Mouse (Mus musculus): ENCODE data around the gene Etv6. TPM values are rescaled to one million over a fixed set of nuclear protein-coding genes. Genes with fewer than 3 reads are reported as not detected.

The Etv6 gene
- polyA plus RNA-seq, 1 experiment, result 23.4 TPM

GRCm38 (mm10) chr6:134128594-134128993 lies 93.1 kb downstream of the Etv6 start:
- Histone ChIP-seq H3K27ac (ENCODE audit: insufficient read depth, low read depth, low read length) (no peak overlapping the region), H3K4me1 (ENCODE audit: control insufficient read depth, insufficient read depth, low read length) (peaks cover 28% of the 10 kb centered on the region), H3K4me3 (ENCODE audit: insufficient read depth, low read length) (no peak overlapping the region)
- TF ChIP-seq POLR2A (IDR thresholded peaks at IDR 0.05; ENCODE audit: borderline replicate concordance, low read depth, low read length) (no peak), CTCF (IDR thresholded peaks at IDR 0.05; ENCODE audit: low read depth, low read length) (no peak)

GRCm38 (mm10) chr6:134129848-134130247 lies 94.3 kb downstream of the Etv6 start:
- H3K27ac ChIP-seq (ENCODE audit: insufficient read depth, low read depth, low read length), result no peak overlapping the region
- peaks cover 36% of the 10 kb centered on the region for H3K4me1 ChIP-seq (ENCODE audit: control insufficient read depth, insufficient read depth, low read length)
- H3K4me3 ChIP-seq (ENCODE audit: insufficient read depth, low read length), result no peak overlapping the region
- TF ChIP-seq POLR2A (IDR thresholded peaks at IDR 0.05; ENCODE audit: borderline replicate concordance, low read depth, low read length) (no peak), CTCF (IDR thresholded peaks at IDR 0.05; ENCODE audit: low read depth, low read length) (no peak)

GRCm38 (mm10) chr6:134130816-134131215 lies 95.3 kb downstream of the Etv6 start:
- Histone ChIP-seq H3K4me1 (ENCODE audit: control insufficient read depth, insufficient read depth, low read length) (peaks cover 40% of the 10 kb centered on the region), H3K4me3 (ENCODE audit: insufficient read depth, low read length) (no peak overlapping the region), H3K27ac (ENCODE audit: insufficient read depth, low read depth, low read length) (no peak overlapping the region)
- no peak for TF ChIP-seq POLR2A (IDR thresholded peaks at IDR 0.05; ENCODE audit: borderline replicate concordance, low read depth, low read length)
- no peak for TF ChIP-seq CTCF (IDR thresholded peaks at IDR 0.05; ENCODE audit: low read depth, low read length)

- Histone ChIP-seq H3K4me1 (ENCODE audit: control insufficient read depth, insufficient read depth, low read length) (peaks cover 41% of the 10 kb centered on the region), H3K4me3 (ENCODE audit: insufficient read depth, low read length) (no peak overlapping the region), H3K27ac (ENCODE audit: insufficient read depth, low read depth, low read length) (no peak overlapping the region)
- no peak for TF ChIP-seq POLR2A (IDR thresholded peaks at IDR 0.05; ENCODE audit: borderline replicate concordance, low read depth, low read length)
- no peak for TF ChIP-seq CTCF (IDR thresholded peaks at IDR 0.05; ENCODE audit: low read depth, low read length)
Measured at GRCm38 (mm10) chr6:134131601-134132000, 96.1 kb downstream of the Etv6 start.

- no peak overlapping the region for H3K27ac ChIP-seq (ENCODE audit: insufficient read depth, low read depth, low read length)
- peaks cover 41% of the 10 kb centered on the region for H3K4me1 ChIP-seq (ENCODE audit: control insufficient read depth, insufficient read depth, low read length)
- TF ChIP-seq POLR2A (IDR thresholded peaks at IDR 0.05; ENCODE audit: borderline replicate concordance, low read depth, low read length) (no peak), CTCF (IDR thresholded peaks at IDR 0.05; ENCODE audit: low read depth, low read length) (no peak)
- H3K4me3 ChIP-seq (ENCODE audit: insufficient read depth, low read length), result no peak overlapping the region
Measured at GRCm38 (mm10) chr6:134133756-134134155, 98.3 kb downstream of the Etv6 start.

GRCm38 (mm10) chr6:134134821-134135323 lies 99.4 kb downstream of the Etv6 start:
- TF ChIP-seq CTCF (IDR thresholded peaks at IDR 0.05; ENCODE audit: low read depth, low read length) (no peak), POLR2A (IDR thresholded peaks at IDR 0.05; ENCODE audit: borderline replicate concordance, low read depth, low read length) (no peak)
- Histone ChIP-seq H3K4me1 (ENCODE audit: control insufficient read depth, insufficient read depth, low read length) (peaks cover 40% of the 10 kb centered on the region), H3K4me3 (ENCODE audit: insufficient read depth, low read length) (no peak overlapping the region)

GRCm38 (mm10) chr6:134136315-134136714 lies 100.8 kb downstream of the Etv6 start:
- H3K27ac ChIP-seq (ENCODE audit: insufficient read depth, low read depth, low read length), result no peak overlapping the region
- no peak overlapping the region for H3K4me3 ChIP-seq (ENCODE audit: insufficient read depth, low read length)
- TF ChIP-seq CTCF (IDR thresholded peaks at IDR 0.05; ENCODE audit: low read depth, low read length) (no peak), POLR2A (IDR thresholded peaks at IDR 0.05; ENCODE audit: borderline replicate concordance, low read depth, low read length) (no peak)
- peaks cover 40% of the 10 kb centered on the region for H3K4me1 ChIP-seq (ENCODE audit: control insufficient read depth, insufficient read depth, low read length)

More at GRCm38 (mm10) chr6:134134821-134135323, 99.4 kb downstream of the Etv6 start:
- no peak overlapping the region for H3K27ac ChIP-seq (ENCODE audit: insufficient read depth, low read depth, low read length)

- Histone ChIP-seq H3K4me1 (ENCODE audit: control insufficient read depth, insufficient read depth, low read length) (peaks cover 45% of the 10 kb centered on the region), H3K27ac (ENCODE audit: insufficient read depth, low read depth, low read length) (no peak overlapping the region), H3K4me3 (ENCODE audit: insufficient read depth, low read length) (no peak overlapping the region)
- no peak for TF ChIP-seq CTCF (IDR thresholded peaks at IDR 0.05; ENCODE audit: low read depth, low read length)
- no peak for TF ChIP-seq POLR2A (IDR thresholded peaks at IDR 0.05; ENCODE audit: borderline replicate concordance, low read depth, low read length)
Measured at GRCm38 (mm10) chr6:134139359-134139758, 103.9 kb downstream of the Etv6 start.

GRCm38 (mm10) chr6:134140718-134141615 lies 105.5 kb downstream of the Etv6 start:
- Histone ChIP-seq H3K27ac (ENCODE audit: insufficient read depth, low read depth, low read length) (no peak overlapping the region), H3K4me3 (ENCODE audit: insufficient read depth, low read length) (no peak overlapping the region)

GRCm38 (mm10) chr6:134141616-134142165 lies 106.2 kb downstream of the Etv6 start:
- TF ChIP-seq CTCF (IDR thresholded peaks at IDR 0.05; ENCODE audit: low read depth, low read length) (no peak), POLR2A (IDR thresholded peaks at IDR 0.05; ENCODE audit: borderline replicate concordance, low read depth, low read length) (no peak)
- Histone ChIP-seq H3K4me3 (ENCODE audit: insufficient read depth, low read length) (no peak overlapping the region), H3K4me1 (ENCODE audit: control insufficient read depth, insufficient read depth, low read length) (peaks cover 33% of the 10 kb centered on the region), H3K27ac (ENCODE audit: insufficient read depth, low read depth, low read length) (no peak overlapping the region)

More at GRCm38 (mm10) chr6:134140718-134141615, 105.5 kb downstream of the Etv6 start:
- TF ChIP-seq CTCF (IDR thresholded peaks at IDR 0.05; ENCODE audit: low read depth, low read length) (no peak), POLR2A (IDR thresholded peaks at IDR 0.05; ENCODE audit: borderline replicate concordance, low read depth, low read length) (no peak)
- H3K4me1 ChIP-seq (ENCODE audit: control insufficient read depth, insufficient read depth, low read length), result peaks cover 35% of the 10 kb centered on the region
